Mouse (Mus musculus): ENCODE measurements around the gene Mamdc4.
"Not testable (repeated sequence)": the region's sequence is repeated elsewhere in the genome, so short reads cannot be mapped to it uniquely, and the experiment has no call there.

Gene Mamdc4

DNA sequence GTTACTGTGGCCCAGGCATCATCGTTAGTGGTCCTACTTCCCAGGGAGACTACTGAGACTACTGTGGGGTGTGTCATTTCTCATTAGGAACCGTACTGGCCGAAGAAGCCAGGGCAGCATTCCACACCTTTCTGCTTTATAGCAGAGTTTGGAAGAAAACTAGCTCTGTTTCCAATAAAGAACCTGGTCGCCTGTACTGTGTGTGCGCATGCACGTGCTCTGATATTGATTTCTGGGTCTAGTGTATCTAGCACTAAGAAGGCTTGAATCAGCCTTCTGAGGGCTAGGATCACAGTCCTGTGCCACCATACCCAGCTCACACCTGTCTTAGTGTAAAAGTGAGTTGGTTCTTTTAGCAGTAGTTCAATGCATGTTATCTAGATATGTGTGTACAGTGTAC lies 15.9 kb downstream of the Mamdc4 start:
- DNase-seq, result no peak

DNA sequence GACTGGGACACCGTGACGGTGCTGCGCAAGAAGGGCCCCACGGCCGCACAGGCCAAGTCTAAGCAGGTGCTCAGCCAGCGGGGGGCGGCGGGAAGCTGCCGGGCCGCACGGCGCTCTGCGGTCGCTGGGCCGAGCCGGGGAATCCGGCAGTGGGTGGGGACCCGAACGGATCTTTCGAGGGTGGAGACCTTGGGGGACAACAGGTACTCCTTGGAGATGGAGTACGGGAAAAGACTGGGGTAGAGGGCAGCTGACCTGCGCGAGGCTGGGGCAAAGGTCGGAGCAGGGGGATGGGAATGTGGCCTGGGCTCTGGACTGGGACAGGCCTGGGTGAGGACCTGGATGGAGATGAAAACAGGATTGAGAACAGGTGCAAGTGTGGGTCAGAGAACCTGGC lies 16.7 kb downstream of the Mamdc4 start:
- DNase-seq, result no peak

DNA sequence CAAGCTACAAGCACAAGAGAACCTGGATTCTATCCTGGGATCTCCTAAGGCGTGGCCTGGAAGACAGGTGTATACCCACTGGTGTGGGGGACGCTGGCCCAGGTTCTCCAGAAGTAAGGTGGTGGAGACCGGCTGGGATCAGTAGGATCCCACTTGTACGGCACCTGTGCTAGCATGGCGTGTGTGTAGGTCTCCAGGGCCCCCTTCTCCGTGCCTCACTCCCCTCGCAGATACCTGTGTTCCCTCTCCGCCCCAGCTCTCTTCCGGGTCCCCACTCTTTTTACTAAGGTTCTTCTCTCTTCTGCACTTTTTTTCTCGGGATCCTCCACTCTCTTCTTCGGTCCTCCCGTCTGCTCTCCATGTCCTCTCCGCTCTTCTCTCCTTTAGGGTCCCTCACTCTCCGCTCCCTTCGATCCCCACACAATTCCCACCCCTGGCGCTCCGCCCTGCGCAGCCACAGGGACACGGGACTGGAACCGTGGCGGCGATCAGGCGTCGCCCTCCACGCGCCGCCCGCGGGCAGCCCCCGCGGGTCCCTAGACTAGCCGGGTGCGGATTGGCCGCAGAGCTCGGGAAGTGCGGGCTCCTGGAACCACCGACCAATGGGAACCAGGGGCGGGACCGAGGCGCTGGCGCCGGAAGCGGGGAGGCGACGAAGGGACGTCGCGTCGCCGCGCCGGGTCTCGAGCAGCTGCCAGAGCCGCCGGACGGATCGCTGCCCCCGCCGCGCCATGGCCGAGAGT lies 17.3 kb downstream of the Mamdc4 start, which contains the start of gene Edf1:
TSS of gene Edf1 (plus strand) at position 627 of the 743 bp plus-strand sequence.
- DNase-seq, result peak; percentile 96

DNA sequence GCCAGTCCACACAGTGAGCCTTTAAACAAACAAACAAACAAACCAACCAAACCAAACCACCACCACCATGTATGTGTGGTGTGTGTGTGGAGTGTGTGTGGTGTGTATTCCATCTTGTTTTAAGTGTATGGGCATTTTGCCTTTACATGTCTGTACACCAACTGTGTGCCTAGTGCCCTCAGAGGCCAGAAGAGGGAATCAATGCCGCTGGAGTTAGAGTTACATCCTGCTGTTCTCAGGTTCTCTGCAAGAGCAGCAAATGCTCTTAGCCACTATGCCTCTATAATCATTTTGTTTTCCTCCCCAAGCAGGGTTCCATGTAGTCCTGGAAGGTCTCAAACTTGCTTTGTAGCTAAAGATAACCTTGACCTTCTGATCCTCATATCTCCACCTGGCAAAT lies 18.3 kb downstream of the Mamdc4 start:
- no peak for DNase-seq

DNA sequence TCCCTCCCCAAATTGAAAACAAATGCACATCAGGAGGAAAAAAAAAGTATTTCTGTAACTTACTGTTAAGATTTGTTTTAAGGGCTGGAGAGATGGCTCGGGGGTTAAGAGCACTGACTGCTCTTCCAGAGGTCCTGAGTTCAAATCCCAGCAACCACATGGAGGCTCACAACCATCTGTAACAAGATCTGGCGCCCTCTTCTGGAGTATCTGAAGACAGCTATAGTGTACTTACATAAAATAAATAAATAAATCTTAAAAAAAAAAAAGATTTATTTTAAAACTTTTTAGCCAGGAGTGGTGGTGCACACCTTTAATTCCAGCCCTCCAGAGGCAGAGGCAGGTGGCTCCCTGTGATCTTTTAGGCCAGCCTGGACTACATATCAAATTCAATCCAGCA lies 19.2 kb downstream of the Mamdc4 start:
- not testable (repeated sequence) for DNase-seq

DNA sequence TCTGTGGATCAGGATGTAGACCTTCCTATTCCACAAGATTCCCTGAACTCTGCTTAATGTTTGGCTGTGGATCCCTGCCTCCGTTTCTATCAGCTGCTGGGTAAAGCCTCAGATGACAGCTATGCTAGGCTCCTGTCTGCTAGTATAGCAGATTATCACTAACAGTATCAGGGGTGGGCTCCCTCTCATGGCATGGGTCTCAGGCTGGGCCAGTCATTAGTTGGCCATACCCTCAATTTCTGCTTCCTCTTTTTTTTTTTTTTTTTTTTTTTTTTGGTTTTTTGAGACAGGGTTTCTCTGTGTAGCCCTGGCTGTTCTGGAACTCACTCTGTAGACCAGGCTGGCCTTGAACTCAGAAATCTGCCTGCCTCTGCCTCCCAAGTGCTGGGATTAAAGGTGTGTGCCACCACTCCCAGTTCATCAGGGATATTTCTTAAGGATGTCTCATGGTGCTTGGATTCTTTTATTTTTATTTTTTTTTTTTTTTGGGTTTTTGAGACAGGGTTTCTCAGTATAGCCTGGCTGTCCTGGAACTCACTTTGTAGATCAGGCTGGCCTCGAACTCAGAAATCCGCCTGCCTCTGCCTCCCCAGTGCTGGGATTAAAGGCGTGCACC lies 21.4 kb downstream of the Mamdc4 start:
- not testable (repeated sequence) for DNase-seq

DNA sequence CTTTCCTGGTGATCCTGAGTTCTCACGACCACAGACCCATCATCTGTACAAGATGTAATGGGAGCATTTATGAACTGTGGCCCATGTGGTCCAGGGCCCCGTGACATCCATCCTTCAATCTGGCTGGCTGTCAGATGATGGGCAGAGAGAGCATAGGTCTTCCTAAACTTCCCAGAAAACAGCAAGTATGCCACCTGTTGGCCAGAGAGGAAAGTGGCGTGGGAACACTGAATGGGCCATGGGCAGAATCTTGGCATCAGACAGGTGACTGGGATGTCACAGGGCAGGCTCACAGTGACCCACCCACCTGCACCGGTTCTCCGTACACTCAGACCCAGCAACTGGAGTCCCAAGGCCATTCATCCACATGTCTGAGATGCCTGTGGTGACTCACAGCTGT lies 23.5 kb downstream of the Mamdc4 start:
- no peak for DNase-seq

DNA sequence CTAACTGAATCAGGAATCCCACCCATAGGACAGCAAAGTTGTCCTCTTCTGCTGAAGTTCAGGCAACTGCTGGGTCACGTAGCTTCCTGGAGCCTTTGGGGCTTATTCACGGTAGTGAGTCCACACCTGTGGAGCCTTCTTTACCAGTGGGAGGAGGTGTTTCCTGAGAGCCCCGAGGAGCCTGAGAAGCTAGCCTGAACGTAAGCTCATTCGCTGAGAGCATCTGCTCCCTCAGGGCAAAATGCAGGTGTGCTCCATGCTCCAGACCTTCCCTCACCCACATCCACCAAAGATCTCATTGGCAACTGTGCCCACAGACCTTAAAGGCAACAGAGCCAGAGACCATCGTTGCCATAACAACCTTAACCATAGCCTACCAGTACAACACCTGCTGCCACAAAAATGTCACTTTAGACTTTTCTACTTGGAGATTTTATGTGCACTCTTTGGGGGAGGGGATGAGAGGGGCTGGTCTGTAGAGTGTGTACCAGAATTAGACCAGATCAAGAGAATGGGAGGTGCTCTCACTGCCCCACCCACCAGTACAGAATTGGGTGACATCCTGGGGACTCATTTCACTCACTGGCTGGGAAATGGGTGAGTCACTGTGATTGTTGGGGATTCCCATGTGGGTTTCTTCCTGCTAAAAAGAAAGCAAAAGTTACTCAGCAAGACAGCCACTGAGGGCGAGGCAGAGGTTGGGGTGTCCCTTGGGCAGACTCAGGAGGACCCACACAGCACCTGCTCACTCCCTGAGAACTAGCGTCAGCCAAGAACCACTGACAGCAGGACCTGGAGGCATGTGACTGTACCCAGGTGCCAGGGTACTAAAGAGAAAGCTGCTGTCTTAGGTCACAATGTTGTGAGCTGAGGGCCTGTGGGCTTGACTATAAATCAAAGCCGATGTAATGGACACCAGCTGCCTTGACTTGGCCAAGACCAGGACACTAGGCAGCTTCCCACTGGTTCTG lies 25.3 kb downstream of the Mamdc4 start:
- no peak for DNase-seq

DNA sequence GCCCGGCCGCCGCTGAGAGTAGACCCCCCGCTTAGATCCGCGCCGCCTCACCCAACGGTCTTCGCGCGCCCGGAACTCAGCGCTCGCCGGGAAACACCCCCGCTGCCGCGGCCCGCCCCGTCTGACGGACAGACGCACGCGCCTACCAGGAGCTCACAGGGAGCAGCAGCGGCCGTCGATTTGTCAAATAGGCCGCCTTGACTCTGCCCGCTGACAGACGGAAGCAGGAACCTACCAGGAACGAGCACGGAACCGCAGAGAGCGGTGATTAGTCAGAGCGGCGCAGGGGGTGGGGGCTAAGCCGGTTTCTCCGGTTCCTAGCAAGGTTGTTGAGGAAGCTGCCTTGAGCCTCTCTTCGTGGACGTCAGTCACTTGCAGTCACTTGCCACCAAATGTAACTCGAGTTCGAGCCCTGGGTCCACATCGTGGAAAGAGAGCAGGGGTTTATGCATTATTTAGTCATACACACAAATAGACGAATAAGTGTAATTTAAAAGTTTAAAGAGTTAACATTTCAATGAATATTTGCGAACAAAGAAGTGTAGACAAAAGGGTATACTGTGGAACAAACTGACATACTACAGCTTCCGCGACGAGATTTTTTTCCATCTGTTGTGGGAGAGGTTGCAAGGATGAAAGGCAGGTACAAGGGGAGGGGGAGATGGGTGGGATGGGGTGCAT lies 27.7 kb downstream of the Mamdc4 start, which contains the start of gene Traf2:
TSS of gene Traf2 (minus strand) at position 130 of the 681 bp plus-strand sequence.
- DNase-seq, result peak; percentile 98

DNA sequence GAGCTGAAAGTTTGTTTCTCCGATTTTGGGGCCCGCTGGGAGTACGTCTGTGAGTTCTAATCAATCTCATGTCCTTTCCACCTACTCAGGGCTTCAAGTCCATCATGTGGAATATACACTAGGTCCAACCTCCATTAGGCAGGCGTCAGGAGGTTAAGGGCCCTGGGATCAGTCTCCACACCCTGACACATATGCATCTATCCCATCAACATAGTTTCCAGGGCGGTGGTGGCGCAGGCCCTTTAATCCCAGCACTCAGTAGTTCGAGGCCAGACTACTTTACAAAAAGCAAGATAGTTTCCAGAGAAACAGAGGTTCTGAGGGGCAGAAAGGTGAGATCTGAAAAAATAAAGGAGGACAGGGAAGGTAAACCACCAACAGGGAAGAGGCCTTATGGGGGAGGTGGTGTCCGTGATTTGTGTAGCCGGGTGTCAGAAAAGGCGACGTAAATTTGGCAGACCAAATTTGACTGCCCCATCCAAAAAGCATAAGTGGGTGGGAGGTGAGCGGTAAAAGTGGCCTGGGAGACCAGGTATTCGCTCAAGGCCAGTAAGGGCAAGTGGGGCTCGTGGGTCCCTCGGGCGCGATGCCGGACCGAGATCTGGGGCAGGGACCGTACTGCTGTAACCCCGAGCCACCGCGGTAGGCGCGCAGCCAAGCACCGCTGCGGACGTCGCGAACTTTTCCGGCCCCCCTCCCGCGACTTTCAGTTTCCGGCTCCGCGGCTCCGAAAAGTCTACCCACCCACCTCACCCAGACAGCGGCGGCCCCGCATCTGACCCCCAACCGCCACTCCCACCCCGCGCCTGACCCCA lies 28.4 kb downstream of the Mamdc4 start:
- no peak for DNase-seq

DNA sequence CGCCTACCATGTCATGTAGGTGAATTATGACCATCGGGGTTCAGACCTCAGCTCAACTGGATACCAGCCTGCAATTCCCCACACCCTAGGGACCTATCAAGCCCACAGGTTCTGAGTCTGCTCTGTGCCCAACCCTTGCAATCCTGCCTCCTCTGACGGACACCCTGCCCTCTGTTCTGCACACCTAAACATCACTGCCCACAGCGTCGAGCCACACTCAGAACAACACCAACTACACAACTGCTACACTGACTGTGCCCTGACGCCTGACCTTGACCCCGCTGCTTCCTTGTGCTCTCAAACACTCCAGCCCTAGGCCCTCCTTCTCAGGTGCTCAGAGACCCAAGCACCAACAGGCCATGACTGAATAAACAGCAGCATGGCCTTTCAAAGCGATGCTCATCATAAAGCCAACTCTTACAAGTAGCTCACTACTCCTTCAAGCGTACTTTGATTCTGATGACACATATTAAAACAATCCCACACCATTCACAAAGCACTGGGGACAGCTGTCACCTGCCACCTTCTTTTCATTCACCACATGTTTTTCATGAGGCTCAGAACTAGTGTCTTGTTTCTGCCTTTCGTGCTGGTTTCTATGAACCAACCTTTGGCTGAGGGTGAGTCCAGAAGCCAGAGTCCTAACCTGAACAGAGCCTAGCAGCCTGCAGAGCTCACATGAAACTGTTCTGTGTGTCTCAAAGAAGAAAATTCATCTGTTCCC lies 32.8 kb downstream of the Mamdc4 start:
- no peak for DNase-seq

DNA sequence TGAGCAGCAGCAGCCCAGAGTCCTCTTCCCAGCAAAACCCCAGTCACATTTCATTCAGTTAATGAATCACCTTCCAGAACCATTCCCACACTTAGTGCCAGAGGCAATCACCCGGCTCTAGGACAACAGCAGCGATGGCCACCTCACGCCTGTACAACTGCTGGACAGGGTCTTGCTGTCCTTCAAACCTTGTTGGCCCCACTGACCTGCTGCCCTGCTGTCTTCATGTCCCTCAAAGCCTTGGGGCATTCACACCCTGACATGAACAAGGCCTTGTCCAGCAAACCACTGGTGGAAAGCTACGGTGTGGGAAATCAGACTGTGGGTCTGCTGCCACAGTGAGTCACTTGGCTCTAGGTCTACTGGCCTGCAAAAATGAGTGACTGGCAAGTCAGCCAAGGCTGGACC lies 34.1 kb downstream of the Mamdc4 start:
- no peak for DNase-seq

DNA sequence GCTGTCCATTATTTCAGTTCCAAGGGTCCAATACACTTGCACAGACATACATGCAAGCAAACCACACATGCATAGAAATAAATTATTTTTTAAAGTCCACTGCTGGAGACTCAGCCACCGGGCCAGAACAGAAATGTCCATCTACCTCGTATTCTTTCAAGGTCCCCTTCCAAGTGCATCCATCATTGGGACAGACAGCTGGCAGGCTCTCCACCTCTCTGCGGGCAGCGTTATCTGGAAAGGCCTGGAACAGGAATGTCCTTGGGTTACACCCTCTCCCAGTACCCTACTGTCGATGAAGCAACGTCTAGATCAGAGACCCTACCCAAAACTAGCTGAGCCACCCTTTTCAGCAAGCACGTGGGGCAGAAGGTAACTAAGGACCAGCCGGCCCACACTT lies 38.1 kb downstream of the Mamdc4 start:
- DNase-seq, result no peak

DNA sequence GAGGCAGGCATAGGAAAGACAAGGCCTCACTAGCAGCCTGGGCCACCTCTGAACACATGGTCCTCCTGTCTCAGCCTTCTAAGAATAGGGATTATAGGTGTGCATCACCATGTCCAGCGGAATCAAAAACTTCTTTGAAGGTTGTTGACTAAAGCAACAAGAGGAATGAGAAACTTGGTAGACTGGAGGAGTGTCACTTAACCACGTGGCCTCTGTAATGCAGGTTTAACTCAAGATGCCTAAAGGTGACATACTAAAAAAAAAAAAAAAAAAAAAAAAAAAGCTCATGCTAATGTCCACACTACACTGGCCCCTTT lies 39.8 kb downstream of the Mamdc4 start:
- no peak for DNase-seq

DNA sequence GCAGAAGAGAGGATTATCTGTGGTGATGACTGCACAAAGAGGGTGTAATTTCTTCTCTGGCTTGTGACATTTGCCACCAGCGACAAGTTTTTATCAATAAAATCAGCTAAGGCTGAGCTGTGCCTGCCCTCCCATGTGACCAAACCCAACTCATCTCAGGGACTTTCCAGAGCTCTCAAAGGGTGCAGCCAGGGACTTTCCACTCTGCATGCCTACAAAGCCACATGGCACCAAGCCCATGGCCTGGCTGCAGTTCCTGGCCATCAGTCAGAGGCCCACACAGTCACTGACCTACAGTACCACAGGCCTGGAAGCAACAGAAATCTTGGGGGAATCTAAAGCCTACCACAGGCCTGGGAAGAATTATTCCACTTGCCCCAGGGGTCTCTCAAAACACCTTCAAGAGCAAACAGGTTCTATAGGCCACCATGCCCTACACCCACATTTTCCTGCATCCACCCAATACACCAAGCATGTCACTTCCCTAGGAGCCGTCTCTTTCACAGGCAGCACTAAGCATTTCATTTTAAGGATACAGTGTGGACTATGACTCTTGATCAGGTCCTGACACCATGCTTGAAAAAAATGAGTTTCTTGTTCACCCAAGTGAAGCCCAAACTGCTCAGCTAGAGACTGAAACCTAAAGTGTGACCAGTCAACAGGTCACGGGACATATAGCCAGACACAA lies 40.3 kb downstream of the Mamdc4 start:
- DNase-seq, result no peak

DNA sequence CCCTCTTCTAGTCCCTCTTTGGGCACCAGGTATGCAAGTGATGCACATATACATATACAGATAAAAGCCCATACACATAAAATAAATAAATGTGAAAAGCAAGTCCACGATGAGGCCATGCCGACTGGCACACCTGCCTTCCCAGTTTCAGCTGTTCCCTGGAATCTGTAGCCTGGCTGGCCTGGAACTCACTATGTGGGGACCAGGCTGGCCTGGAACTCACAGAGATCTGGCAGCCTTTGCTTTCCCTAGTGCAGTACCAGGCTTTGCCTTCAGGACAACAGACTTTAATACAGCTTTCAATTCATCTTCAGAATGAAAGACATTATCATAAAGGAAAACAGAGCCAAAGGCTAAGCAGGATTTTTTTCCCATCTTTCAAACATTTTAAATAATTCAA lies 40.9 kb downstream of the Mamdc4 start:
- no peak for DNase-seq

DNA sequence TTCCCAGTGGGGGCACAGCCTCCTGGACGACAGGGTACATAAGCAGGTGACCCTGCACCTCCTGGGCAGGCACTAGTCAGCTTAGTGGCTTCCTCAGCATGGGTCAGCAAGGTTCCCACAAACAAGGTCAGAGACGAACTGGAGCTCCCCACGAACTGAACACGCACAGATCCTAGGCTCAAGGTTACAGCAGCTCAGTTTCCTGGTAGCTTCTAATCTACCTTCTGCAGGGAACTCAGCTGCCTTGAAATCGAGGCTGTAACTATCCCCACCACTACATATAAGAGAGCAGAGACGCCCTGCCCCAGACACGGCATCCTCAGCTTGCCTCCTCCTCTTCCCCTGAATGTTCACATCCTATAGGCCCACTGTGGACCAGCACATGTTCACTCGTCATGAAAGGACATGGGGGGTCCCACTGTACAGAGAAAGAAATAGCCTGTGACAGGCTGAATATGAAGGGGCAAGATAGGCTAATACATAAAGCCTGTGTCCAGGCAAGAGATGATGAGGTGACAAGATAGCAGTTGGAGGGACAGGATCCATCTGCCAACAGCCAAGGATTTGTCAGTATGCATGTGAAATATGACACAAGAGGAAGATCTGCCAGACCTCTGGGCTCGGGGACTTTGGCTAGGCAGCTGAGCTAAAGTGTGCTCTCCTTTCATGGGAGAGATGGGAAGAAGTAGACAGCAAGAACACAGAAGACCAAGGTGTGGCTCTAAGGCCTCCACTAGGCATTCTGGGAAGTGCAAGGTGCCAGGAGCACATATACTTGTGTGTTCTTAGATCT lies 47.9 kb downstream of the Mamdc4 start:
- no peak for DNase-seq
